Mouse (Mus musculus): ENCODE results near the gene Bmpr1b. TPM values are rescaled to one million over a fixed set of nuclear protein-coding genes. Genes with fewer than 3 reads are reported as not detected.
A peak's percentile ranks its signal among the peaks of the same experiment; 100 is the strongest.

Bmpr1b gene
- polyA plus RNA-seq, 1 experiment from 2014 or later = 4.5 TPM

DNA sequence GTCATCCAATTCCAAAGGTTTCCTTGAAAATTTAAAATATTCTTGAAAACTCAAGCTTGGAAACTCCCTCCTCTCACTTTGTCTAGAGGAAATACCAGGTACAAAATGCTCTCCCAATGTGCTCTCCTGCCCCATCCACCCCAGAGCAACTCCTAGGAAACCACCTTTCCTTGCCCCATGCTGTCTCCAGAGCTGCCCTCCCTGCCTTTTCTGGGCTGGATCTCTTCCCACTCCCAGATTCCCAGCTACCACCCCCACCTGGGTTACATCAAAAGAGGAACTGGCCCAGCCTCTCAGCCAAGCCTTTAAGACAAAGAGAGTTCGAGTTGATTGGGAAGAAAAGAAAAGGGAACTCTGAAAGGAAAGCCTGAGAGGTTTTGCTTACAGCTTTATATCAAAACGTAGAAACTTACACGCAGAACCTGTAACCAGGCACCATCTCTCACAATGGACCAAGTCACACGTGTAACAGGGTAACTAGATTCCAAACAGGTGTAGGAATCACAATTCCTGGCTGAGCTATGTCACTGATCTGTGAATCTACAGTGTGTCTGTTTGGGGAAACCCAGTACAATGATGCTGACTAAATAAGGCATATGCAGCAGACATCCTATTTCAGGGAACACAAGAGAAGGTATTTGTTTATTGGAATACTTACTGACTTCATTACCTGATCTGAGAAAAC is 272.2 kb downstream of the Bmpr1b start:
- 25% methylated on average over 4 of the region's 4 CpGs for WGBS
- peaks cover 2% of the 10 kb centered on the region; the same call in 1 of the 2 replicates for H3K9me3 ChIP-seq (ENCODE audit: control insufficient read depth, low read length)
- H3K27me3 ChIP-seq (replicated peaks; ENCODE audit: control insufficient read depth, insufficient read depth, low read length) = no peaks in the 10 kb centered on the region
- H3K4me1 ChIP-seq (ENCODE audit: control insufficient read depth, insufficient read depth, low read depth, low read length) = no peaks in the 10 kb centered on the region
- no peaks in the 10 kb centered on the region for H3K36me3 ChIP-seq (ENCODE audit: control insufficient read depth, insufficient read depth, low read length)
- no peak for ATAC-seq
- H3K27ac ChIP-seq (ENCODE audit: low read depth, low read length) = no peak overlapping the region
- H3K9ac ChIP-seq (ENCODE audit: low read depth, low read length) = no peak overlapping the region
- H3K4me2 ChIP-seq (ENCODE audit: low read length) = no peak overlapping the region
- H3K4me3 ChIP-seq (ENCODE audit: low read length) = no peak overlapping the region

DNA sequence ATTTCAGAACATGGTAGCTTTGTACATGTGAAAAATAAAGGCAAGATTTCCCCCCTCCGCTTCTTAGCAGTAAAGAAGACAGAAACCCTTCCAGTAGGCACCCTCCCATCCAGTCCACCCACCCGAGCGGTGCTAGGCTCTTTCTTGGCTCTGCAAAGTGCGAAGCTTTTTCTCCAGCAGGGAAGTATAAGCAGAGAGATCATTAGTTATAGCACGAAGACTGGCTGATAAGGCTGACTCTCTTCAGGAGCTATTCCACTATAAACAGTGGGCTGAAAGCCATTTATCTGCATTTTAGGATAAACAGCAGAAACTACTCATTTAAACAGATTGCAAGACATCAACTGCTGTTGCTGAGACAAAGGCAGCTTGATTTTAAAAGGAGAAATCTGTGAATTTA is 274.1 kb downstream of the Bmpr1b start:
- H3K4me2 ChIP-seq (ENCODE audit: low read length) = no peak overlapping the region
- H3K36me3 ChIP-seq (ENCODE audit: control insufficient read depth, insufficient read depth, low read length) = no peaks in the 10 kb centered on the region
- no peak for ATAC-seq
- H3K27me3 ChIP-seq (replicated peaks; ENCODE audit: control insufficient read depth, insufficient read depth, low read length) = no peaks in the 10 kb centered on the region
- 62% methylated on average over 5 of the region's 5 CpGs for WGBS
- no peaks in the 10 kb centered on the region for H3K9me3 ChIP-seq (ENCODE audit: control insufficient read depth, low read length)
- H3K9ac ChIP-seq (ENCODE audit: low read depth, low read length) = no peak overlapping the region
- no peaks in the 10 kb centered on the region for H3K4me1 ChIP-seq (ENCODE audit: control insufficient read depth, insufficient read depth, low read depth, low read length)
- H3K27ac ChIP-seq (ENCODE audit: low read depth, low read length) = no peak overlapping the region
- no peak overlapping the region for H3K4me3 ChIP-seq (ENCODE audit: low read length)

DNA sequence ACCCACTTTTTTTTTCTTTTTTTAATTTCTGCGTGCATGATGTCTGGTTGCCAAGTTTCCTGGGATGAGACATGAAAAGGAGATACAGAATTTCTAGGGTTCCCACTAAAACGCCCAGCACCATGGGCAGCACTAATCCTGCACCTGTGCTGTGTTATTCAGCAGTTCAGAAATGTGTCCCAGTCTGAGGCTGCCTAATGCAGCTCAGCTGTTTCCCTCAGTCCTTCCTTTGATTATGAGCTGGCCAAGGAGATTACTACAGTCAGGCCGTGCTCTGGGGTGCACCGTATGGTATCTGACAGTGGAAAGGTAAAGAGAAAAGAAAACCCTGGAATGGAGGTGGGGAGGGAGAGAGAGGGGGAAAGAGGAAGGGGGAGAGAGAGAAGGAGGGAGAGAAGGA is 278.6 kb downstream of the Bmpr1b start:
- ATAC-seq = no peak
- no peak overlapping the region for H3K4me3 ChIP-seq (ENCODE audit: low read length)
- H3K9ac ChIP-seq (ENCODE audit: low read depth, low read length) = no peak overlapping the region
- no peaks in the 10 kb centered on the region for H3K9me3 ChIP-seq (ENCODE audit: control insufficient read depth, low read length)
- H3K36me3 ChIP-seq (ENCODE audit: control insufficient read depth, insufficient read depth, low read length) = no peaks in the 10 kb centered on the region
- H3K27me3 ChIP-seq (replicated peaks; ENCODE audit: control insufficient read depth, insufficient read depth, low read length) = no peaks in the 10 kb centered on the region
- H3K4me1 ChIP-seq (ENCODE audit: control insufficient read depth, insufficient read depth, low read depth, low read length) = no peaks in the 10 kb centered on the region
- 44% methylated on average over 4 of the region's 4 CpGs for WGBS
- no peak overlapping the region for H3K4me2 ChIP-seq (ENCODE audit: low read length)
- H3K27ac ChIP-seq (ENCODE audit: low read depth, low read length) = no peak overlapping the region

DNA sequence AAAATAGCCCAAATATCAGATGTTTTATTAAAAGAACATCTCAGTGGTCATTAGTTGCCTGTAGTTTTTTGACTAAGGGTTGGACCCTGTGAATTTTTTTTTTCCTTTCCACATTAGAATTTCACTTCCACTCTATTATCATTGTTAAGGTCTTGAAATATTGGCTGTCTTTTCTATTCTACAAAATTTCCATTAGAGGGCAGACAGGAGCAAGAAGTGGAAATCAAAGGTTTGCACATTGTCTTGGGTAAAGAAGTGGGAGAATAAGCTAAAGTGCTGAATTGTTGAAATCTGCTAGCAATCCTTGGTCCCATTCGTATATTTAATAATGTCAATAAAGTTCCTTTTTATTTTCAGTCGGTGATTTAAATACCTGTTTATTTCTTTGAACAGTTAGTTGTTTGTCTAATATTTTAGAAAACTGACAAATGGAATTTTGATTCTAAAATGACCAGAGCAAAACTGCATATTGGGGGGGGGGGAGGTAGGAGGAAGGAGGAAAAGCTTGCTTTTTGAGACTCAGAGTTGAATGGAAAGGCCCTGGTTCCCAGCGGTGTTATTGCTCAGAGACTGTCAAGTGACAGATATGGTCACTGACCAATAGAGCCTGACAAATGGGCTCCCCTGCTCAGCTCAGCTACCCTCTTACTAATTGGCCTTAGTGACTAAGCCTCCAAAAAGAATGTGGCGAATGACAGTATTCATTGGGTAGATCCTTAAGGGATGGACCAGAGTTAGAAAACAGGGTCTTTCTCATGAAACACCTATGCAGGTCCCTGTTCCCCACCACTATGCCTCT is 281.6 kb downstream of the Bmpr1b start:
- Histone ChIP-seq H3K4me1 (ENCODE audit: control insufficient read depth, insufficient read depth, low read depth, low read length) (no peaks in the 10 kb centered on the region), H3K4me3 (ENCODE audit: low read length) (no peak overlapping the region), H3K36me3 (ENCODE audit: control insufficient read depth, insufficient read depth, low read length) (no peaks in the 10 kb centered on the region), H3K4me2 (ENCODE audit: low read length) (no peak overlapping the region), H3K27me3 (replicated peaks; ENCODE audit: control insufficient read depth, insufficient read depth, low read length) (no peaks in the 10 kb centered on the region), H3K9me3 (ENCODE audit: control insufficient read depth, low read length) (no peaks in the 10 kb centered on the region), H3K9ac (ENCODE audit: low read depth, low read length) (no peak overlapping the region), H3K27ac (ENCODE audit: low read depth, low read length) (no peak overlapping the region)
- 49% methylated on average over 4 of the region's 4 CpGs for WGBS
- ATAC-seq = no peak

DNA sequence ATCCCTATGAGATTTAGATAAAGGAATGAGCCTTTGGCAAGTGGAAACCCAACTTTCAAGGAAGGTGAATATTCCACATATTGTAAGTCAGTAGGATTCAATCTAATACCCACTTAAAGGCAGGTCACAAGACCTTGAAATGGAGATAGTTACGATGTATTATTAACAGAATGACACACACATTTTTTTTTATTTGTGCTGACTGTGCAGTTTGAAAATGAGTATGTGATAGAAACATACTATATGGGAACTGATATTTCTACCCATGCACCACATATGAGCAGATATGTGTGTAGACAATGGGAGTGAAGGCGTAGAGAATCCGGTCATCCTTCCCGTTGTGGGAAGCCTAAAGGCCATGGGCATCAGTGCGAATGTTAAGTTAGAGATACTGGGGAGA is 285.0 kb downstream of the Bmpr1b start:
- Histone ChIP-seq H3K9ac (ENCODE audit: low read depth, low read length) (no peak overlapping the region), H3K4me3 (ENCODE audit: low read length) (no peak overlapping the region), H3K36me3 (ENCODE audit: control insufficient read depth, insufficient read depth, low read length) (no peaks in the 10 kb centered on the region), H3K27ac (ENCODE audit: low read depth, low read length) (no peak overlapping the region), H3K4me1 (ENCODE audit: control insufficient read depth, insufficient read depth, low read depth, low read length) (no peaks in the 10 kb centered on the region), H3K9me3 (ENCODE audit: control insufficient read depth, low read length) (no peaks in the 10 kb centered on the region), H3K4me2 (ENCODE audit: low read length) (no peak overlapping the region), H3K27me3 (replicated peaks; ENCODE audit: control insufficient read depth, insufficient read depth, low read length) (no peaks in the 10 kb centered on the region)
- no peak for ATAC-seq
- whole genome bisulfite sequencing = 96% methylated on average over 5 of the region's 5 CpGs

DNA sequence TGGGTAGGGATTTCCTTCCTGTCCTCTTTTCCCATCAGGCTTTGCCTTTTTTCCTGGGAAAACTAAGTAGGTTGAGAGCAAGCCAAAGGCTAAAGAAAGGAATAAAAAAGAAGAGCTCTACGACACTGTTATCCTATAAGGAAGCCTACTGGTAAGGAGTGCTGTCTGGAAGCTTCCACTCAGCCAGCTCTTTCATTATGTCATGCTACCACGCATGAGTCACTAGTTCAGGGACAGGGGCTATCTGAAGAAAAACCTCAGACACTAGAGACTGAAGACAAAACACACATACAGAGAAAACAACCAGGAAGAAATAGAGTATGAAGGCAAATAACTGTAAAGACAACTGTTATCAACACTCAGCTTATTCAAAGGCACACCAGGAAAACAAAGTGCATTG is 286.7 kb downstream of the Bmpr1b start:
- H3K36me3 ChIP-seq (ENCODE audit: control insufficient read depth, insufficient read depth, low read length) = no peaks in the 10 kb centered on the region
- H3K4me2 ChIP-seq (ENCODE audit: low read length) = no peak overlapping the region
- WGBS = 84% methylated on average over 2 of the region's 2 CpGs
- no peaks in the 10 kb centered on the region for H3K27me3 ChIP-seq (replicated peaks; ENCODE audit: control insufficient read depth, insufficient read depth, low read length)
- no peak overlapping the region for H3K4me3 ChIP-seq (ENCODE audit: low read length)
- H3K4me1 ChIP-seq (ENCODE audit: control insufficient read depth, insufficient read depth, low read depth, low read length) = no peaks in the 10 kb centered on the region
- H3K9ac ChIP-seq (ENCODE audit: low read depth, low read length) = no peak overlapping the region
- no peak overlapping the region for H3K27ac ChIP-seq (ENCODE audit: low read depth, low read length)
- H3K9me3 ChIP-seq (ENCODE audit: control insufficient read depth, low read length) = no peaks in the 10 kb centered on the region
- no peak for ATAC-seq

DNA sequence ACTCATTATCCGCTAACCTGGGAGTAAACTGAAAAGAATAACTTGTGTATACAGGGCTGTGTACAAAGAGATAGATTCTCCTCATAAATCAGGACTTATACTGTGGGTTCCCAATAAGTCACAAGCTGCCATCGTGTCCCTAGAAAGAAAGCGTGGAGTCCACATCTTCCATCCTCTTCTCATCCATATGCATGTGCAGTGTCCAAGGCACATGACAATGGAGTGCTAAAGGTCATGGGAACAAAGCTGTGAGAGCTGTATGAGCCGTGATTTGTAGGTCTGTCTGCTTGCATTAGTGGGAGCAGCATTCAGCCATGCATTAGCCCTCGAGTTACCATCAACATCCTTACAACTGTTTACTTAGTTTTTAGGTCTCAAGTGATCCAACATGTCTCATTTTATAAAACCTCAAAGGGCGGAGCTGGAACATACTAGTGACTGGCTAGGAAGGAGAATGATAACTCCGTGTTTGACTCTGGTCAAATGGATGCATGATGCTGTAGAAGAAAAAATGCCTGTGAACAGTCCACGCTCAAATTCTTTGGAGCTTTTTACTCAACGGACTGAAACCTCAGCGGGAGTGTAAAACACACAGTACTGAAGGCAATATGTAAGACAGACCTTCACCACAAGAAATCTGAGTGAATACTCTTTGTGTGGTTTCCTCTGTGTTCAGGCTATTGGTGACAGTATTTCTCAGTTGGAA is 296.7 kb downstream of the Bmpr1b start:
- Histone ChIP-seq H3K27me3 (replicated peaks; ENCODE audit: control insufficient read depth, insufficient read depth, low read length) (no peaks in the 10 kb centered on the region), H3K4me1 (ENCODE audit: control insufficient read depth, insufficient read depth, low read depth, low read length) (no peaks in the 10 kb centered on the region), H3K9me3 (ENCODE audit: control insufficient read depth, low read length) (peaks cover 2% of the 10 kb centered on the region; the same call in 1 of the 2 replicates), H3K36me3 (ENCODE audit: control insufficient read depth, insufficient read depth, low read length) (no peaks in the 10 kb centered on the region), H3K9ac (ENCODE audit: low read depth, low read length) (no peak overlapping the region), H3K4me3 (ENCODE audit: low read length) (no peak overlapping the region), H3K4me2 (ENCODE audit: low read length) (no peak overlapping the region), H3K27ac (ENCODE audit: low read depth, low read length) (no peak overlapping the region)
- no peak for ATAC-seq
- 43% methylated on average over 10 of the region's 10 CpGs for whole genome bisulfite sequencing

DNA sequence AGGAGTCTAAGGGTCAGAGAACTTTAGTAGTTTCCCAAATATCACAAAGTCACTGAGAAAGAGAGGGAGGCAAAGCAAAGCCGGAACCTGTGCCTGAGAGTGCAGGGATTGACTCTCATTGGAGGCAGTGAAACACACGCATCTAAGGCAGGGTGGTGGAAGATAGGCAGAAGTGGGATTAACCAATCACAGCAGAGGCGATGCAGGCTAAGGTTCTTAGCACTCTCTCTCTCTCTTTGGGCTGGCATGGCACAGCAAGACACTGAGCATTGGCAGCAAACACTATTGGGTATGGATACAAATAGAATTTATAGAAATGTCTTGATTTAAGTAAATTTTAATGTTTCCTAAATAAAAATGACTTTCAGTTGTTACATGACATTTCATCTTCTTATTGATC is 297.4 kb downstream of the Bmpr1b start:
- no peak for ATAC-seq
- H3K4me2 ChIP-seq (ENCODE audit: low read length) = no peak overlapping the region
- H3K36me3 ChIP-seq (ENCODE audit: control insufficient read depth, insufficient read depth, low read length) = no peaks in the 10 kb centered on the region
- H3K27ac ChIP-seq (ENCODE audit: low read depth, low read length) = no peak overlapping the region
- no peaks in the 10 kb centered on the region for H3K4me1 ChIP-seq (ENCODE audit: control insufficient read depth, insufficient read depth, low read depth, low read length)
- no peak overlapping the region for H3K9ac ChIP-seq (ENCODE audit: low read depth, low read length)
- WGBS = 71% methylated on average over 3 of the region's 3 CpGs
- peaks cover 2% of the 10 kb centered on the region; the same call in 1 of the 2 replicates for H3K9me3 ChIP-seq (ENCODE audit: control insufficient read depth, low read length)
- H3K27me3 ChIP-seq (replicated peaks; ENCODE audit: control insufficient read depth, insufficient read depth, low read length) = no peaks in the 10 kb centered on the region
- H3K4me3 ChIP-seq (ENCODE audit: low read length) = no peak overlapping the region

DNA sequence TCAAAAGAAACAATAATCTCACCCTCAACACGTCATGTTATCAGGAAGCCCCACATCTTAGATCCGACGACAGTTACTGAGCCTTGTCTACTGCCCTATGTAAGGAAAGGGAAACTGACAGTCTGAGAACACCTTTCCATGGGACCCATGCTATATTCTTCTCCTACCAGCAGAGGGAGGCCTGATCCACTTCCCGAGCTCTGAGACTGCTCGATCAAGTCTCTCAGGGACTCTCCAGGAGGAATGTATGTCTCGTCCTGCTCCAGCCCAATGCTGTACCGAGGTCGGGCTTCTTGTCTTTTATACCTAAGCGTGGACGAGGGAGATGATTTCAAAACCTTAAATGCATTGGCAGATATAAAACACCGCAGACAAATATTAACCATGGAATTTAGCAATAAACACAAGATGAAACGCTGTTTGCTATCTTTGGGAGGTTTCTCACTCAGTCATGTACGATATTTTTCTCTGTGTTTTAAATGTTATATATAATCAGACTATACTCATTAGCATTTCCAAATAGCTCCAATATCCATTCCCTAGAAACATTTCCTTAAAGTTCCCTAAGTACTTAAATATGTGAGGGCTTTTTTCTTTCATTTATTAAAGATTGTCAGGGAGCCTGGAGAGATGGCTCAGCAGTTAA is 306.3 kb downstream of the Bmpr1b start:
- Histone ChIP-seq H3K27me3 (replicated peaks; ENCODE audit: control insufficient read depth, insufficient read depth, low read length) (no peaks in the 10 kb centered on the region), H3K9ac (ENCODE audit: low read depth, low read length) (no peak overlapping the region)
- 24% methylated on average over 13 of the region's 13 CpGs for WGBS

More for the DNA sequence above, 306.3 kb downstream of the Bmpr1b start:
- Histone ChIP-seq H3K4me2 (ENCODE audit: low read length) (peak overlapping the region; percentile 47), H3K9me3 (ENCODE audit: control insufficient read depth, low read length) (no peaks in the 10 kb centered on the region), H3K27ac (ENCODE audit: low read depth, low read length) (no peak overlapping the region), H3K4me3 (ENCODE audit: low read length) (no peak overlapping the region), H3K36me3 (ENCODE audit: control insufficient read depth, insufficient read depth, low read length) (no peaks in the 10 kb centered on the region), H3K4me1 (ENCODE audit: control insufficient read depth, insufficient read depth, low read depth, low read length) (no peaks in the 10 kb centered on the region)
- ATAC-seq = peak; percentile 86

Measured in hindbrain, embryonic 16.5 days (tissue).